Mouse (Mus musculus): ENCODE results near the gene Usp50.

The Usp50 gene

DNA sequence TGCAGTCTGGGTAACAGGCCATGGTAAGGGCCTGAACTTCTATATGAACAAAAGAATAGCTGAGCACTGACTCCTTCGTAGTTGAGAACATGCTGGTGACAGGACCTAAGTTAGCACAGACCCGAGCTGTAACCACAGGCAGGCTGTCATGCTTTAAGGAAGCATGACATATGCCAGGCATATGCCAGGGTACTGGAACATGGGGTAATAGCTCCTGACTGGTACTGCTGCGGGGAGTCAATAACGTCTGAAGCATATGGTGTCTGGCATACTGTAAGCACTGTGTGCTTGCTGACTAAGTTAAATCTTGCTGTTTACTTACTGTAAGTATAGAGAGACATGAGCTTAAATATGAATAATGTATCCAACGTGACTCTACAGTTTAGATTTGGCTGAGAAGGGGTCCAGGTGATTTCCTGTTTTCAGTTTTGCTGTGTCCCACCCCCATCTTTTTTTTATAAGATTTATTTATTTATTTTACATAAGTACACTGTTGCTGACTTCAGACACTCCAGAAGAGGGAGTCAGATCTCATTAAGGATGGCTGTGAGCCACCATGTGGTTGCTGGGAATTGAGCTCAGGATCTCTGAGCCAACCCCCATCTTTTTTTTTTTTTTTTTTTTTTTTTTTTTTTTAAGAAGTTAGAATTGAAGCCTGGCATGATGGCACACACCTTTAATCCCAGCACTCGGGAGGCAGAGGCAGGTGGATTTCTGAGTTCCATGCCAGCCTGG, 47.8 kb downstream of the Usp50 start:
- DNase-seq: no peak

DNA sequence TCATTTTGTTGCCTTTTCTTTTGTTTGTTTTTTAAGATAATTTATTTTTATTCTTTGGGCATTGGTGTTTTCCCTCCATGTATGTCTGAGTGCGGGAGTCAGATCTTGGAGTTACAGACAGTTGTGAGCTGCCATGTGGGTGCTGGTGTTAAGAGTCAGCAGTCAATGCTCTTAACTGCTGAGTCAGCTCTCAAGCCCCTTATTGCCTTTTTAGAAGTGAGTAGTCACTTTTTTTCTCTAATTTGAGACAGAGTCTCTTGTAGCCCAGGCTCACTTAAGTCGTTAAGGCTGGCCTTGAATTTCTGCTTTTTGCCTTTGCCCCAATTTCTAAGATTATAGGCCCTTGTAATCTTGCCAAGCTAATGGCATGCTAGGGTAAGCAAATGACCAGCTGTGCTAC, 52.8 kb downstream of the Usp50 start:
- DNase-seq: no peak

- DNase-seq: no peak
Measured at GRCm38 (mm10) chr2:126729207-126729606, 54.1 kb downstream of the Usp50 start.

GRCm38 (mm10) chr2:126712950-126713349, 70.3 kb downstream of the Usp50 start:
- no peak for DNase-seq

GRCm38 (mm10) chr2:126712526-126712925, 70.7 kb downstream of the Usp50 start:
- no peak for DNase-seq

GRCm38 (mm10) chr2:126708361-126708760, 74.9 kb downstream of the Usp50 start:
- no peak for DNase-seq

DNA sequence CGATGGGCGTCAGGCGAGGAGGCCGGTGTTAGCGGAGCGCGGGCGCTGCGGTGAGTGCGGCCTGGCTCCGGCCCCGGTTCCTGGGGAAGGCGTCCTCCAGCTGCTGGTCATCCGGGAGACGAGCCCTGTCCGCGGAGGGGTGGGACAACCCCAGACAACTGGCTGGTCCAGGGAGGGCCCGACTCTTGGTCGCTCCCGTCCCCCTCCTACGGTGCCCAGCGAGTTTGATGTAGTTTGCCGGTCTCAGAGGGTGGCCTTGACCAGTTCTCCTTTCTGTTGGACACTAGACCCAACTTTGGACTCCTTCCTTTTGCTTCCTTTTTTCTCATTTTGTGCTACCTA, 75.9 kb downstream of the Usp50 start:
- DNase-seq: no peak

GRCm38 (mm10) chr2:126706759-126707437, 76.4 kb downstream of the Usp50 start, which contains the start of gene Usp8:
Gene Usp8 (plus strand): TSS chr2:126707328.
- peak; percentile 96 for DNase-seq

DNA sequence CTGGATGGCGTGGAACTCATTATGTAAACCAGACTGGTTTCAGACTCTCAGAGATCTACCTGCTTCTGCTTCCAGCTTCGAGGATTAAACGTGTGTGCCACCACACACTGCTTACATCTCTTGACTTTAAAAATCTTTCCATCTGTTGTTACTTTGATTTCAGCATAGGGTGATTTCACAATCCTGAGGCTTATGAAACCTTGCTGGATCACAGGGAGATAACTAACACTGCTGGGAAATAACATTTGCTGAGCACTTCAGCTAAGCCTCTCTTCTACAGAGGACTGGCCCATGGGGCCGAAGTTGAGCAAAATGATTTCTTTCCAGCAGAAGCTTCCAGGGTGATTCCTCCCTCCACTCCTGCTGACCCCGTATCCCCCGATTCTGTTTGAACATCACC, 88.0 kb downstream of the Usp50 start:
- no peak for DNase-seq

GRCm38 (mm10) chr2:126691290-126691689, 92.0 kb downstream of the Usp50 start:
- no peak for DNase-seq

- DNase-seq: no peak
Measured at GRCm38 (mm10) chr2:126682937-126683336, 100.3 kb downstream of the Usp50 start.

GRCm38 (mm10) chr2:126682333-126682732, 100.9 kb downstream of the Usp50 start:
- no peak for DNase-seq

- no peak for DNase-seq
Measured at GRCm38 (mm10) chr2:126677366-126677765, 105.9 kb downstream of the Usp50 start.

GRCm38 (mm10) chr2:126676122-126676515, 107.2 kb downstream of the Usp50 start, which contains the start of gene Gabpb1:
Gene Gabpb1 (minus strand): TSS chr2:126676337.
- no peak for DNase-seq

DNA sequence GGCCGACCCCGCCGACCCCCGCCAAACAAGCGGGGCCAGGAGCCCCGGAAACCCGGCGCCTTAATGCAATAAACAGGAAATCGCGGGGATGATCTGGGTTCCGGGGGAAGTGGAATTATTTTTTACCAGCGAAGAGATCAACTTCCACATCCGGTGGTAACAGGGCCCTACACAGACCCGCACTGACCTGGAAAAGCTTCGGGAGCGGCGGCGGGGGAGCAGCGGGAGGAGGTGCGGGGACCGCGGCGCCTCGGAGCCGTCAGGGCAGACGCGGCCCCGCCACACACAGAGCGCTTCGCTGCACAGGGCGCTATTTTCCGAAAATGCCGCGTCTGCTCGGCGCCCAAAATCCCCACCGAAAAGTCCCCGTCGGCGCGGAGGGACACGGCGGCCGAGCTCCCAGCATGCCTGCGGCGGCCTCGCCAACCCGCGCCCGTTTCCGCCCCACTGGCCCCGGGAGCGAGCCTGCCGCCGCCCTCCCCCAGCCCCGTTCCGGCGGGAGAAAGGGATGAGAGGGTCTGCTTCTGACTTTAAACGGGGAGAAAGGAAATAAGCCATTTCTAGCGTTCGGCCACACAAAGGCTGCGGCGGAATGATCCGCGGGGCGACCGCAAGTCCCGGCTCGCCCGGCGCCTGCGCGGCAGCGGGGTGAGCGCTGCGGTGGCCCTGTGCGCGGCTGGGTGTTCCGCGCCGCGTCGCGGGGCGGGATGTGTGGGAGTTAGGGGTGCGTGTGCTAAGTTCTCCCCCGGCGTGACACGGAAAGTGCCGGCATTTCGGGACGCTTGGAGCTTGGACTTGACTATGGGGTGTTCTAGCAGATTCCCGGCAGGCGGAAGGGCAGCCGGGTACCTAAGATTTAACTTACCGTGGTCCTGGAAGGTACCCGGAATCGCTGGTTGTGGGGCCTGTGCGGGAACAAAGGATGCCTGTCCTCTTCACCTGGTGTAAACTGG, 107.8 kb downstream of the Usp50 start:
- DNase-seq: peak; percentile 85

DNA sequence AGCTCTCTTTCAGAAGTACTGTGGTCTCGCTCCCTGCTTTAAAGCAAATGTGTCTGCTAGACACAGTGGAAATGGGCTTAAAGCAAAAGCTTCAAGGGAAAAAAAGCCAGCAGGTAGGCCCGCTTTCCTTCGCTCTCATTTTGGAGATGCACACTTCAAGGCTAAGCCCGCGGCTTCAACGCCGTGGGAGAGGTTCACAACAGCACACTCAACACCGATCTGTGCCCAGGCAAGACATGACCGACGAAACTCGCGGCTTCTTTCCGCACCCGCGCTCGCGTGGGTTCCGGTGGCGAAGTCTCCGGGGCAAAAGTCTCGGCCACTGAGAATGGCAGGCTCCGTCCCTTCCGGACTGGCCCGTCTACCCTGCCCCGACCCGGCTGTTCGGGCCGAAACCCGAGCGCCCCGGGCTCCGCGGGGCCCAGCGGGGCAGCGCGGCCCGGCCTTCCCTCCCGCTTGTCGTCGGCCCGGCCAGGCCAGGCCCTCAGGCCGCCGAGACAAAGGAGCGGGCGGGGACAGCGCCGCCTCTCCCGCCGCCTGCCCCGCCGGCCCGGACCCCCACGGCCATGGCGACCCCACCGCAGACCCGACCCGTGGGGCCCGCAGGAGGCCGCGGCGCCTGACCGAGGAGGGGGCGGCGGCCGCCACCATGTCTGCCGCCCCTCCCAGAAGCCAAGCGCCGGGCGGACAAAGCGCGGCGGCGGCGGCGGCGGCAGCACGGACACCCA, 108.7 kb downstream of the Usp50 start:
- DNase-seq: peak; percentile 39

- DNase-seq: no peak
Measured at GRCm38 (mm10) chr2:126673317-126674242, 109.7 kb downstream of the Usp50 start.

GRCm38 (mm10) chr2:126668621-126669252, 114.5 kb downstream of the Usp50 start:
- no peak for DNase-seq

GRCm38 (mm10) chr2:126665984-126666383, 117.3 kb downstream of the Usp50 start:
- DNase-seq: no peak

GRCm38 (mm10) chr2:126663481-126663880, 119.8 kb downstream of the Usp50 start:
- DNase-seq: no peak
